Mouse (Mus musculus) macrophage (primary cell): ENCODE measurements at regions not wholly inside any gene's neighbourhood (a gene's known extent, or its start where the extent isn't known, plus 50 kb on each side); places are given as distances from the start of the nearest gene placed in this dataset.

Experiments used
- H3K27ac ChIP-seq: fragments of 350-480 bp; formaldehyde crosslinking; 2 replicates; pipeline ENCODE4 v1.9.0; 2021
- H3K36me3 ChIP-seq: fragments of 350-480 bp; formaldehyde crosslinking; 2 replicates; pipeline ENCODE4 v1.9.0; 2021; ENCODE audit errors: inconsistent target
- H3K4me3 ChIP-seq: fragments of 350-480 bp; formaldehyde crosslinking; 2 replicates; pipeline ENCODE4 v1.9.0; 2021; ENCODE audit errors: inconsistent target
- H3K79me2 ChIP-seq: fragments of 350-480 bp; formaldehyde crosslinking; 2 replicates; pipeline ENCODE4 v1.9.0; 2021; ENCODE audit errors: inconsistent target
- WGBS: methylation state at CpG from one replicate; pipeline ENCODE4 v1.1.7; 2026; ENCODE audit warnings: inconsistent platforms; ENCODE audit not compliant: missing documents; 5-methylcytosine and 5-hydroxymethylcytosine counted together

GRCm38 (mm10) chr3:50940656-50941055 is 283.6 kb upstream of the Noct start:
- Histone ChIP-seq H3K27ac (no peak overlapping the region), H3K79me2 (no peaks in the 10 kb centered on the region), H3K36me3 (no peaks in the 10 kb centered on the region), H3K4me3 (no peak overlapping the region)
- WGBS: 93% methylated on average over 3 of the region's 3 CpGs

GRCm38 (mm10) chr3:50953456-50953855 is 270.8 kb upstream of the Noct start:
- no peaks in the 10 kb centered on the region for H3K79me2 ChIP-seq
- H3K4me3 ChIP-seq: no peak overlapping the region
- no peaks in the 10 kb centered on the region for H3K36me3 ChIP-seq
- no peak overlapping the region for H3K27ac ChIP-seq
- 93% methylated on average over 6 of the region's 6 CpGs for WGBS

- WGBS: 86% methylated on average over 2 of the region's 2 CpGs
- no peaks in the 10 kb centered on the region for H3K36me3 ChIP-seq
Observed at GRCm38 (mm10) chr3:50970386-50970785, 253.9 kb upstream of the Noct start.

GRCm38 (mm10) chr3:50973081-50973480 is 251.2 kb upstream of the Noct start:
- no peaks in the 10 kb centered on the region for H3K36me3 ChIP-seq
- no peaks in the 10 kb centered on the region for H3K79me2 ChIP-seq
- 95% methylated on average over 6 of the region's 6 CpGs for WGBS
- no peak overlapping the region for H3K27ac ChIP-seq
- no peak overlapping the region for H3K4me3 ChIP-seq

More at GRCm38 (mm10) chr3:50970386-50970785, 253.9 kb upstream of the Noct start:
- Histone ChIP-seq H3K79me2 (no peaks in the 10 kb centered on the region), H3K4me3 (no peak overlapping the region), H3K27ac (no peak overlapping the region)

GRCm38 (mm10) chr3:50976141-50976780 is 248.0 kb upstream of the Noct start:
- Histone ChIP-seq H3K36me3 (no peaks in the 10 kb centered on the region), H3K79me2 (no peaks in the 10 kb centered on the region), H3K27ac (no peak overlapping the region), H3K4me3 (no peak overlapping the region)
- 84% methylated on average over 4 of the region's 5 CpGs for WGBS

GRCm38 (mm10) chr3:50976818-50977217 is 247.4 kb upstream of the Noct start:
- WGBS: 89% methylated on average over 6 of the region's 6 CpGs
- H3K4me3 ChIP-seq: no peak overlapping the region
- H3K36me3 ChIP-seq: no peaks in the 10 kb centered on the region
- no peaks in the 10 kb centered on the region for H3K79me2 ChIP-seq
- H3K27ac ChIP-seq: no peak overlapping the region

GRCm38 (mm10) chr3:50978636-50979035 is 245.6 kb upstream of the Noct start:
- Histone ChIP-seq H3K36me3 (no peaks in the 10 kb centered on the region), H3K27ac (no peak overlapping the region), H3K79me2 (no peaks in the 10 kb centered on the region), H3K4me3 (no peak overlapping the region)
- WGBS: 85% methylated on average over 5 of the region's 5 CpGs

GRCm38 (mm10) chr3:50979592-50979991 is 244.7 kb upstream of the Noct start:
- Histone ChIP-seq H3K4me3 (no peak overlapping the region), H3K27ac (no peak overlapping the region), H3K36me3 (no peaks in the 10 kb centered on the region), H3K79me2 (no peaks in the 10 kb centered on the region)
- WGBS: 86% methylated on average over 3 of the region's 3 CpGs

- 88% methylated on average over 7 of the region's 7 CpGs for WGBS
- Histone ChIP-seq H3K36me3 (no peaks in the 10 kb centered on the region), H3K79me2 (no peaks in the 10 kb centered on the region), H3K4me3 (no peak overlapping the region), H3K27ac (no peak overlapping the region)
Observed at GRCm38 (mm10) chr3:50981751-50982150, 242.5 kb upstream of the Noct start.

GRCm38 (mm10) chr3:50982649-50983048 is 241.6 kb upstream of the Noct start:
- no peak overlapping the region for H3K4me3 ChIP-seq
- no peaks in the 10 kb centered on the region for H3K79me2 ChIP-seq
- H3K27ac ChIP-seq: no peak overlapping the region
- WGBS: 49% methylated on average over 8 of the region's 9 CpGs
- no peaks in the 10 kb centered on the region for H3K36me3 ChIP-seq

GRCm38 (mm10) chr3:50983126-50983525 is 241.1 kb upstream of the Noct start:
- Histone ChIP-seq H3K79me2 (no peaks in the 10 kb centered on the region), H3K27ac (no peak overlapping the region), H3K36me3 (no peaks in the 10 kb centered on the region), H3K4me3 (no peak overlapping the region)
- 86% methylated on average over 5 of the region's 5 CpGs for WGBS

GRCm38 (mm10) chr3:50983962-50984765 is 240.1 kb upstream of the Noct start:
- 85% methylated on average over 12 of the region's 12 CpGs for WGBS
- H3K27ac ChIP-seq: no peak overlapping the region
- no peaks in the 10 kb centered on the region for H3K79me2 ChIP-seq
- no peak overlapping the region for H3K4me3 ChIP-seq
- no peaks in the 10 kb centered on the region for H3K36me3 ChIP-seq

- no peaks in the 10 kb centered on the region for H3K36me3 ChIP-seq
- no peak overlapping the region for H3K27ac ChIP-seq
- 89% methylated on average over 11 of the region's 12 CpGs for WGBS
- H3K79me2 ChIP-seq: no peaks in the 10 kb centered on the region
- H3K4me3 ChIP-seq: no peak overlapping the region
Observed at GRCm38 (mm10) chr3:50987821-50988220, 236.4 kb upstream of the Noct start.

- Histone ChIP-seq H3K4me3 (no peak overlapping the region), H3K27ac (no peak overlapping the region), H3K79me2 (no peaks in the 10 kb centered on the region), H3K36me3 (no peaks in the 10 kb centered on the region)
- 83% methylated on average over 11 of the region's 11 CpGs for WGBS
Observed at GRCm38 (mm10) chr3:50990810-50991209, 233.4 kb upstream of the Noct start.

GRCm38 (mm10) chr3:50992581-50993313 is 231.5 kb upstream of the Noct start:
- Histone ChIP-seq H3K4me3 (no peak overlapping the region), H3K36me3 (no peaks in the 10 kb centered on the region), H3K27ac (no peak overlapping the region), H3K79me2 (no peaks in the 10 kb centered on the region)
- 80% methylated on average over 9 of the region's 9 CpGs for WGBS
